Mouse (Mus musculus): Measurements from ENCODE around the gene Lama5. TPM values are rescaled to one million over a fixed set of nuclear protein-coding genes. Genes with fewer than 3 reads are reported as not detected.
"Not testable (repeated sequence)": the region's sequence is repeated elsewhere in the genome, so short reads cannot be mapped to it uniquely, and the experiment has no call there.

Gene Lama5
- polyA plus RNA-seq, 1 experiment from 2014 or later, result 2.0 TPM

DNA sequence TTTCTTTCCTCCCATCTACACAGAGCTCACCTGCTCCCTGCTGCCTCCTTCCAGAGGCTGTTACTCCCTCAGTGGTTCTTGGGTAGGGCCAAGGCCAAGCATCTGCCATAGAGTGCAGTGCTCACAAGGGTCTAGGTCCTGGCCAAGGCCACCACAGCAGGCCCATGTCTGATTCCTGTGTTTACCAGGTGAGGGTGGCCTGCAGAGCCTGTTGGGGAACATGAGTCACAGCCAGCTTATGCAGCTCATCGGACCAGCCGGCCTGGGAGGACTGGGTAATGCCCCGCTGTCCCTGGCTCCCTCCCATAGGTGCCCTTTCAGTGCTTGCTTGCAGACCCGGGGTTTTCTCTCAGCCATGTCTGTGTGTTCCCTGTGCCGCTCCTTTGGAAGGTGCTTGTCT is 51.5 kb downstream of the Lama5 start:
- WGBS (ENCODE audit: insufficient replicate concordance), result 83% methylated on average over 5 of the region's 5 CpGs
- H3K27ac ChIP-seq (ENCODE audit: low read length), result no peak overlapping the region
- H3K9me3 ChIP-seq (replicated peaks; ENCODE audit: control insufficient read depth, low read length), result no peaks in the 10 kb centered on the region
- no peak for ATAC-seq (ENCODE audit: low read depth)
- H3K27me3 ChIP-seq (ENCODE audit: control insufficient read depth, insufficient read depth, low read depth, low read length), result no peaks in the 10 kb centered on the region
- peaks cover 25% of the 10 kb centered on the region for H3K36me3 ChIP-seq (ENCODE audit: control insufficient read depth, insufficient read depth)
- H3K4me2 ChIP-seq (ENCODE audit: low read depth, low read length), result no peak overlapping the region
- H3K4me1 ChIP-seq (ENCODE audit: control insufficient read depth, low read depth, low read length), result peaks cover 19% of the 10 kb centered on the region
- no peak overlapping the region for H3K9ac ChIP-seq (ENCODE audit: low read depth, low read length)
- H3K4me3 ChIP-seq (ENCODE audit: low read depth, low read length), result no peak overlapping the region

DNA sequence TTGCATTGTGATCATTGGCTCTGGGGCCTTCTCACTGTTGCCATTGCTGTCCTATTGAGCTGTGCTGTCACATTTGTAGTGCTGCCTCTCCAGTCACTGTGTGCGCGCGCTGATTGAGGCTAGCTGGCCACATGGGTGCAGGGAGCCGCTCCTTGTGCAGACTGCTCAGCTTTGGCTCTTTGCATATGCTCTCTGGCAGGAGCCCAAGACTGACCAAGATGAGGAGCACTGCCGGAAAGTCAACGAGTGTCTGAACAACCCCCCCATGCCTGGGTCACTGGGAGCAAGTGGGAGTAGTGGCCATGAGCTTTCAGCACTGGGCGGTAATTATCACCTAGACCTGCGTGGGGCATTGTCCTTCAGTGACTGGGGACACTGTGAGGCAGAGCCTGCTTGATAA is 51.9 kb downstream of the Lama5 start:
- not testable (repeated sequence) for H3K9ac ChIP-seq (ENCODE audit: low read depth, low read length); H3K9me3 ChIP-seq (replicated peaks; ENCODE audit: control insufficient read depth, low read length); ATAC-seq (ENCODE audit: low read depth); H3K4me2 ChIP-seq (ENCODE audit: low read depth, low read length); H3K4me3 ChIP-seq (ENCODE audit: low read depth, low read length); H3K27me3 ChIP-seq (ENCODE audit: control insufficient read depth, insufficient read depth, low read depth, low read length); H3K27ac ChIP-seq (ENCODE audit: low read length)
- peaks cover 25% of the 10 kb centered on the region for H3K36me3 ChIP-seq (ENCODE audit: control insufficient read depth, insufficient read depth)
- WGBS (ENCODE audit: insufficient replicate concordance), result 84% methylated on average over 8 of the region's 8 CpGs
- H3K4me1 ChIP-seq (ENCODE audit: control insufficient read depth, low read depth, low read length), result peaks cover 19% of the 10 kb centered on the region

- Histone ChIP-seq H3K27ac (ENCODE audit: low read length) (no peak overlapping the region), H3K4me3 (ENCODE audit: low read depth, low read length) (peak overlapping the region; percentile 97), H3K9me3 (replicated peaks; ENCODE audit: control insufficient read depth, low read length) (no peaks in the 10 kb centered on the region), H3K36me3 (ENCODE audit: control insufficient read depth, insufficient read depth) (peaks cover 25% of the 10 kb centered on the region), H3K9ac (ENCODE audit: low read depth, low read length) (peak overlapping the region; percentile 97), H3K27me3 (ENCODE audit: control insufficient read depth, insufficient read depth, low read depth, low read length) (no peaks in the 10 kb centered on the region), H3K4me1 (ENCODE audit: control insufficient read depth, low read depth, low read length) (peaks cover 19% of the 10 kb centered on the region), H3K4me2 (ENCODE audit: low read depth, low read length) (peak overlapping the region; percentile 89)
- no peak for ATAC-seq (ENCODE audit: low read depth)
- WGBS (ENCODE audit: insufficient replicate concordance), result 42% methylated on average over 4 of the region's 4 CpGs
Observed at GRCm38 (mm10) chr2:180173163-180173562, 52.5 kb downstream of the Lama5 start.

DNA sequence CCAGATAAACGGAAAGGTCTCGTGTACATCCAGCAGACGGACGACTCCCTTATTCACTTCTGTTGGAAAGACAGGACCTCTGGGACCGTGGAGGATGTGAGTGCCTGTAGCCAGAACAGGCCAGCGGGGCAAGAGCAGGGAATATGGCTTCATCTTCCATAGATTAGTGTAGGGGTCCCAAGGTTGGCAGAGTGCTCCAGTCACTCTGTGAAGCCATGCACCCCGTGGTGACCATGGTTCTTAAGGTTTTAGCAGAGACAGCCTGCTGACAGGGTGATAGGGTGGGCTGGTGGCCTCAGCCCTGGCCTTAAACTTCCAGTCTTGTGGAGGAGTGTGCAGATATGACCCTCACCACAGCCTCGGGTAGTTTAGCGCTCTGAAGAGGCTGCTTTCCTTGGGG is 53.5 kb downstream of the Lama5 start:
- Histone ChIP-seq H3K4me3 (ENCODE audit: low read depth, low read length) (peak overlapping the region; percentile 97), H3K36me3 (ENCODE audit: control insufficient read depth, insufficient read depth) (peaks cover 17% of the 10 kb centered on the region), H3K4me1 (ENCODE audit: control insufficient read depth, low read depth, low read length) (peaks cover 19% of the 10 kb centered on the region), H3K27me3 (ENCODE audit: control insufficient read depth, insufficient read depth, low read depth, low read length) (no peaks in the 10 kb centered on the region), H3K9ac (ENCODE audit: low read depth, low read length) (peak overlapping the region; percentile 97), H3K27ac (ENCODE audit: low read length) (peak overlapping the region; percentile 94), H3K9me3 (replicated peaks; ENCODE audit: control insufficient read depth, low read length) (no peaks in the 10 kb centered on the region), H3K4me2 (ENCODE audit: low read depth, low read length) (peak overlapping the region; percentile 89)
- no peak for ATAC-seq (ENCODE audit: low read depth)
- WGBS (ENCODE audit: insufficient replicate concordance), result under 1% methylated on average over 8 of the region's 9 CpGs

- peak overlapping the region; percentile 97 for H3K9ac ChIP-seq (ENCODE audit: low read depth, low read length)
- H3K4me1 ChIP-seq (ENCODE audit: control insufficient read depth, low read depth, low read length), result peaks cover 19% of the 10 kb centered on the region
- H3K27me3 ChIP-seq (ENCODE audit: control insufficient read depth, insufficient read depth, low read depth, low read length), result no peaks in the 10 kb centered on the region
- H3K4me3 ChIP-seq (ENCODE audit: low read depth, low read length), result peak overlapping the region; percentile 97
- H3K4me2 ChIP-seq (ENCODE audit: low read depth, low read length), result peak overlapping the region; percentile 89
- no peaks in the 10 kb centered on the region for H3K9me3 ChIP-seq (replicated peaks; ENCODE audit: control insufficient read depth, low read length)
- H3K27ac ChIP-seq (ENCODE audit: low read length), result peak overlapping the region; percentile 94
- H3K36me3 ChIP-seq (ENCODE audit: control insufficient read depth, insufficient read depth), result peaks cover 13% of the 10 kb centered on the region
- under 1% methylated on average over 75 of the region's 80 CpGs for WGBS (ENCODE audit: insufficient replicate concordance)
- ATAC-seq (ENCODE audit: low read depth), result peak; percentile 71
Observed at GRCm38 (mm10) chr2:180171522-180172070, 54.1 kb downstream of the Lama5 start.

DNA sequence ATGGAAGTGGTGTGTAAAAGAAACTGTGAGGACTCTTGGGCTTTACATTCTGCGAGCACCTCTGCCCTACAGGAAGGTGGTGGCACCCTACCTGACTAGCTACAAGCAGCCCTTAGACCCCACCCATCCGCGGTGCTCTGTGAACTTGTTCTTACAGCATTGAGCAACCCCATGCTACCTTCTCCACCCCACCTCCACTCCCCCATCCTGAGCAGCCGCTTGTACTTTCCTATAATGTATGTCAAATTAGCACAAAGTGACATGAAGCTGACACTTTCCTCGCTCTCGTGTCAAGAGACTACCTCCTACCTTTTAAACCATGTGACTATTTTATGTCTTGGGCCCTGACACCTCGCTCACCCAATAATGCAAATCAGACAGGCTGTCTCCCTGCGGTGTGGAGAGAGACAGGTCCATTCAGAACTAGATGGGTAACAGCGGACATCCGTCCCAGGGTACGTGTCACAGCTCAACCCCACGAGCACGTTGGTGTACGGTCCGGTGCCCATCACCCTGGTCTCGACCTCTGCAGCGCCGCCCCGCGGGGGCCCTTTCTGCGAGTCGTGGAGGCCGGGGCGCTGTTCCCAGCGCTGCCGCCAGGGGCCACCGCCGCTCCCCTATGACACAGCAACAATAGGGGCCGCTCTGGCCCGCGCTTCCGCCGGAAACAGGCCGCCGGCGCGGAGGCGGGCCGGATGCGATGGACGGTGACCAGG is 54.7 kb downstream of the Lama5 start, which contains the start of gene Adrm1:
Gene Adrm1, plus strand, starts transcription at position 680 of the 716 bp plus-strand sequence.
- Histone ChIP-seq H3K27ac (ENCODE audit: low read length) (peak within 1 kb of the TSS; percentile 94), H3K27me3 (ENCODE audit: control insufficient read depth, insufficient read depth, low read depth, low read length) (no peaks in the 10 kb centered on the region), H3K4me2 (ENCODE audit: low read depth, low read length) (peak within 1 kb of the TSS; percentile 89), H3K9me3 (replicated peaks; ENCODE audit: control insufficient read depth, low read length) (no peaks in the 10 kb centered on the region), H3K4me3 (ENCODE audit: low read depth, low read length) (peak within 1 kb of the TSS; percentile 97), H3K4me1 (ENCODE audit: control insufficient read depth, low read depth, low read length) (peaks cover 19% of the 10 kb centered on the region), H3K36me3 (ENCODE audit: control insufficient read depth, insufficient read depth) (peaks cover 13% of the 10 kb centered on the region), H3K9ac (ENCODE audit: low read depth, low read length) (peak within 1 kb of the TSS; percentile 97)
- 4% methylated on average over 41 of the region's 41 CpGs for WGBS (ENCODE audit: insufficient replicate concordance)
- ATAC-seq (ENCODE audit: low read depth), result peak; percentile 97

- 79% methylated on average over 11 of the region's 11 CpGs for WGBS (ENCODE audit: insufficient replicate concordance)
- no peak for ATAC-seq (ENCODE audit: low read depth)
- H3K4me1 ChIP-seq (ENCODE audit: control insufficient read depth, low read depth, low read length), result peaks cover 19% of the 10 kb centered on the region
- H3K4me3 ChIP-seq (ENCODE audit: low read depth, low read length), result no peak overlapping the region
- no peaks in the 10 kb centered on the region for H3K9me3 ChIP-seq (replicated peaks; ENCODE audit: control insufficient read depth, low read length)
- peak overlapping the region; percentile 59 for H3K9ac ChIP-seq (ENCODE audit: low read depth, low read length)
- peaks cover 7% of the 10 kb centered on the region for H3K36me3 ChIP-seq (ENCODE audit: control insufficient read depth, insufficient read depth)
- no peak overlapping the region for H3K27ac ChIP-seq (ENCODE audit: low read length)
- H3K4me2 ChIP-seq (ENCODE audit: low read depth, low read length), result peak overlapping the region; percentile 78; the same call in 1 of the 2 replicates
- no peaks in the 10 kb centered on the region for H3K27me3 ChIP-seq (ENCODE audit: control insufficient read depth, insufficient read depth, low read depth, low read length)
Observed at GRCm38 (mm10) chr2:180170151-180170805, 55.4 kb downstream of the Lama5 start.

GRCm38 (mm10) chr2:180166869-180167268 is 58.8 kb downstream of the Lama5 start:
- Histone ChIP-seq H3K9ac (ENCODE audit: low read depth, low read length) (no peak overlapping the region), H3K36me3 (ENCODE audit: control insufficient read depth, insufficient read depth) (no peaks in the 10 kb centered on the region), H3K9me3 (replicated peaks; ENCODE audit: control insufficient read depth, low read length) (no peaks in the 10 kb centered on the region), H3K4me2 (ENCODE audit: low read depth, low read length) (no peak overlapping the region), H3K4me3 (ENCODE audit: low read depth, low read length) (no peak overlapping the region), H3K27me3 (ENCODE audit: control insufficient read depth, insufficient read depth, low read depth, low read length) (no peaks in the 10 kb centered on the region), H3K27ac (ENCODE audit: low read length) (no peak overlapping the region), H3K4me1 (ENCODE audit: control insufficient read depth, low read depth, low read length) (peaks cover 7% of the 10 kb centered on the region)
- no peak for ATAC-seq (ENCODE audit: low read depth)
- 64% methylated on average over 2 of the region's 2 CpGs for WGBS (ENCODE audit: insufficient replicate concordance)

DNA sequence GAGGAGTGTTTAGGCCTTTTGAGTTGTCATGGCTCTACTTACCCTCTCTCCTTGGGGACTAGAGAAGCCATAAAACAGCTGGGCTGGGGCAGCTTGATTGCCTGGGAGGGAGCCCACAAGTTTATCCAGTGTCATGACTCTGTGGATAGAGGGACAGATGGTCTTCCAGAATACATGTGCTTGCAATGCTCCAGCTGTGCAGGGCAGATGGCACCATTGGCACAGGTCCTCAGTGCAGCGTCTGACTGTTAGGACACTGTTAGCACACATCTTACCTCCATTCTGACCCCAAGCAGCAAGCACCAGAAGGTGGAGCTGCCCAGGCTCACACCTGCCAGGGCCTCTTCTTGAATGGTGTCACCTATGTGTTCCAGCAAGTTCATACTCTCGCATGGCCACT is 59.8 kb downstream of the Lama5 start:
- no peak for ATAC-seq (ENCODE audit: low read depth)
- Histone ChIP-seq H3K4me1 (ENCODE audit: control insufficient read depth, low read depth, low read length) (peaks cover 4% of the 10 kb centered on the region), H3K27me3 (ENCODE audit: control insufficient read depth, insufficient read depth, low read depth, low read length) (no peaks in the 10 kb centered on the region), H3K9me3 (replicated peaks; ENCODE audit: control insufficient read depth, low read length) (no peaks in the 10 kb centered on the region), H3K27ac (ENCODE audit: low read length) (no peak overlapping the region), H3K9ac (ENCODE audit: low read depth, low read length) (no peak overlapping the region), H3K4me3 (ENCODE audit: low read depth, low read length) (no peak overlapping the region), H3K4me2 (ENCODE audit: low read depth, low read length) (no peak overlapping the region), H3K36me3 (ENCODE audit: control insufficient read depth, insufficient read depth) (no peaks in the 10 kb centered on the region; the same call in 1 of the 2 replicates)
- 79% methylated on average over 2 of the region's 2 CpGs for WGBS (ENCODE audit: insufficient replicate concordance)
